Mouse (Mus musculus) forebrain, embryonic 10.5 days (tissue): ENCODE measurements at regions not wholly inside any gene's neighbourhood (a gene's known extent, or its start where the extent isn't known, plus 50 kb on each side); places are given as distances from the start of the nearest gene placed in this dataset.

Experiments
- DNase-seq: peaks from one replicate; pipeline ENCODE4 v3.0.0-alpha.2; 2017; ENCODE audit warnings: low spot score; ENCODE audit errors: extremely low spot score
- H3K27ac ChIP-seq: fragments of 300-500 bp; sonication (generic); 2 replicates; pipeline ENCODE4 v1.5.1; 2016; ENCODE audit warnings: mild to moderate bottlenecking
- H3K27me3 ChIP-seq: fragments of 300-500 bp; sonication (generic); 2 replicates; pipeline ENCODE4 v1.6.1; 2016; ENCODE audit warnings: mild to moderate bottlenecking; ENCODE audit not compliant: poor library complexity, severe bottlenecking
- H3K36me3 ChIP-seq: fragments of 300-500 bp; sonication (generic); replicated peaks from 2 replicates; pipeline ENCODE4 v1.6.1; 2016; ENCODE audit warnings: mild to moderate bottlenecking, moderate library complexity
- H3K4me1 ChIP-seq: fragments of 300-500 bp; sonication (generic); 2 replicates; pipeline ENCODE4 v1.6.1; 2016
- H3K4me3 ChIP-seq: fragments of 300-500 bp; sonication (generic); 2 replicates; pipeline ENCODE4 v1.5.1; 2016; ENCODE audit warnings: mild to moderate bottlenecking, moderate library complexity
- H3K9me3 ChIP-seq: fragments of 300-500 bp; sonication (generic); 2 replicates; pipeline ENCODE4 v1.6.1; 2016; ENCODE audit warnings: mild to moderate bottlenecking, moderate library complexity
- WGBS: fragments of 180-500 bp; shearing (Covaris S2); methylation state at CpG from one replicate; pipeline ENCODE4 v1.1.7; 2016; 5-methylcytosine and 5-hydroxymethylcytosine counted together

DNA sequence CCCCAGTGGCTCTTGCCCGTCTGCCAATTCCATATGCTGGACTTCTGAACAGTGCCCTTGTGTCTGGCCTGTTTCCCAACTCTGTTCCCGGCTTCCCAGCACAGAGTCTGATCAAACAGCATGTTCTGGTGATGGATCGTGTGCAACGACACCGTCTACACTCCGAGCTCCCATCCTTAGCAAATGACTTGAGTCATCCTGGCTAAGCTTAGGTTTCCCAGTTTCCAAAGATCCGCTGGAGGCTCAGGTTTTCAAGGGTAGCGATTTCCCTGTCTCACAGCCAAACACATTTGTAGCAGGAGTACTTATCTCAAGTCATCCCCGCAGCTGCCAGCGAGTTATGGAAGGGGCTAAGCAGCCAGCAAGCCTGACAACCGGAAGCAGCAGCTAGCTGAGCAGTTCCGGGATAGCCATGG, 418.6 kb downstream of the Btg1 start:
- no peak for DNase-seq
- no peaks in the 10 kb centered on the region for H3K36me3 ChIP-seq
- H3K4me3 ChIP-seq: no peak overlapping the region
- 85% methylated on average over 12 of the region's 12 CpGs for WGBS
- H3K9me3 ChIP-seq: no peaks in the 10 kb centered on the region
- no peaks in the 10 kb centered on the region for H3K27me3 ChIP-seq
- peaks cover 5% of the 10 kb centered on the region; the same call in 1 of the 2 replicates for H3K4me1 ChIP-seq
- no peak overlapping the region for H3K27ac ChIP-seq

DNA sequence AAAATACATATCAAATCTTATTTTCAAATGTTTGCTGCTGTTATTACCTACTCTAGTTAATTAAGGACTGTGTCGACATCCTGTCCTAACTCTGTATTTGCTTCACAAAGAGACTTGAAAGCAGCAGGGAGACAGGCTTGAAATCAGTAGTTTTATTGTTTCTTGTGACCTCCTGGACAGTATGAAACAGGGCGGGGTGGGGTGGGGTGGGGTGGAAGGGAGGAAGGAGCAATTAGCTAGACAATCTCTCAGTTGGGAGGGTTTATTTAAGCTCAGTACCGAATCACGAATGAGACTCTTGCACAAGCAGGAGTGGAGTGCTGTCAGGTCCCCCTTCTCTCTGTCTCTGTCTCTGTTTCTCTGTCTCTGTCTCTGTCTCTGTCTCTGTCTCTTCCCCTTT, 421.2 kb downstream of the Btg1 start:
- 56% methylated on average over 4 of the region's 4 CpGs for WGBS
- H3K4me1 ChIP-seq: peaks cover 5% of the 10 kb centered on the region; the same call in 1 of the 2 replicates
- no peak for DNase-seq
- no peaks in the 10 kb centered on the region for H3K36me3 ChIP-seq
- no peaks in the 10 kb centered on the region for H3K27me3 ChIP-seq
- H3K4me3 ChIP-seq: no peak overlapping the region
- H3K9me3 ChIP-seq: no peaks in the 10 kb centered on the region
- no peak overlapping the region for H3K27ac ChIP-seq

GRCm38 (mm10) chr10:97047566-97047965, 430.8 kb downstream of the Btg1 start:
- Histone ChIP-seq H3K4me3 (no peak overlapping the region), H3K9me3 (no peaks in the 10 kb centered on the region; the same call in 1 of the 2 replicates), H3K27ac (no peak overlapping the region), H3K27me3 (no peaks in the 10 kb centered on the region), H3K36me3 (no peaks in the 10 kb centered on the region), H3K4me1 (no peaks in the 10 kb centered on the region)
- DNase-seq: no peak
- 90% methylated on average over 2 of the region's 2 CpGs for WGBS

DNA sequence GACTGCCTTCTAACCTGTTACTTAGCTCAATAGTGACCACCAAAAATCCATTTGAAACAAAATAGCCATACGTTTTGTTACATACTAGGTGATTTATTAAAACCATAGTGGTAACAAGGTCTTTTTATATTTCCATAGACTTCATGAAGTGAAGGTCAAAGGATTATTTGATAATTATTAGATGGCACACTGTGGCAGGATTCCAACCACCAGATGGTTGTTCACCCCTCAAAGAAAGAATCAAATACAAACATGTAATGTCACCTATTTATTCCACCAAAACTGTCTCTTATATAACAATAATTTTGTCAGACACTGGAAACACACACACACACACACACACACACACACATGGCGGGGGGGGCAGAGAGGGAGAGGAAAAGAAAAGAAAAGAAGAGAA, 431.2 kb downstream of the Btg1 start:
- WGBS: 73% methylated on average over 2 of the region's 2 CpGs
- DNase-seq: no peak
- no peaks in the 10 kb centered on the region for H3K4me1 ChIP-seq
- no peak overlapping the region for H3K27ac ChIP-seq
- no peaks in the 10 kb centered on the region for H3K36me3 ChIP-seq
- H3K4me3 ChIP-seq: no peak overlapping the region
- H3K9me3 ChIP-seq: no peaks in the 10 kb centered on the region; the same call in 1 of the 2 replicates
- H3K27me3 ChIP-seq: no peaks in the 10 kb centered on the region

GRCm38 (mm10) chr10:97054472-97054871, 424.9 kb upstream of the Dcn start:
- DNase-seq: no peak
- WGBS: 93% methylated on average over 3 of the region's 3 CpGs

GRCm38 (mm10) chr10:97061961-97062360, 417.4 kb upstream of the Dcn start:
- Histone ChIP-seq H3K4me3 (no peak overlapping the region), H3K9me3 (no peaks in the 10 kb centered on the region), H3K27me3 (no peaks in the 10 kb centered on the region), H3K4me1 (peaks cover 5% of the 10 kb centered on the region), H3K27ac (no peak overlapping the region), H3K36me3 (no peaks in the 10 kb centered on the region)
- WGBS: 89% methylated on average over 3 of the region's 3 CpGs
- DNase-seq: no peak

More at GRCm38 (mm10) chr10:97054472-97054871, 424.9 kb upstream of the Dcn start:
- Histone ChIP-seq H3K27ac (no peak overlapping the region), H3K4me1 (no peaks in the 10 kb centered on the region), H3K4me3 (no peak overlapping the region), H3K36me3 (no peaks in the 10 kb centered on the region), H3K9me3 (no peaks in the 10 kb centered on the region), H3K27me3 (no peaks in the 10 kb centered on the region)

- H3K36me3 ChIP-seq: no peaks in the 10 kb centered on the region
- H3K4me1 ChIP-seq: peaks cover 5% of the 10 kb centered on the region
- no peak for DNase-seq
- H3K4me3 ChIP-seq: no peak overlapping the region
- H3K27ac ChIP-seq: no peak overlapping the region
- no peaks in the 10 kb centered on the region for H3K9me3 ChIP-seq
- H3K27me3 ChIP-seq: no peaks in the 10 kb centered on the region
Observed at GRCm38 (mm10) chr10:97064546-97064945, 414.9 kb upstream of the Dcn start.

GRCm38 (mm10) chr10:97078022-97078473, 401.4 kb upstream of the Dcn start:
- Histone ChIP-seq H3K4me1 (no peaks in the 10 kb centered on the region), H3K9me3 (no peaks in the 10 kb centered on the region), H3K36me3 (no peaks in the 10 kb centered on the region), H3K4me3 (no peak overlapping the region), H3K27ac (no peak overlapping the region), H3K27me3 (no peaks in the 10 kb centered on the region)
- 91% methylated on average over 5 of the region's 5 CpGs for WGBS
- DNase-seq: no peak

DNA sequence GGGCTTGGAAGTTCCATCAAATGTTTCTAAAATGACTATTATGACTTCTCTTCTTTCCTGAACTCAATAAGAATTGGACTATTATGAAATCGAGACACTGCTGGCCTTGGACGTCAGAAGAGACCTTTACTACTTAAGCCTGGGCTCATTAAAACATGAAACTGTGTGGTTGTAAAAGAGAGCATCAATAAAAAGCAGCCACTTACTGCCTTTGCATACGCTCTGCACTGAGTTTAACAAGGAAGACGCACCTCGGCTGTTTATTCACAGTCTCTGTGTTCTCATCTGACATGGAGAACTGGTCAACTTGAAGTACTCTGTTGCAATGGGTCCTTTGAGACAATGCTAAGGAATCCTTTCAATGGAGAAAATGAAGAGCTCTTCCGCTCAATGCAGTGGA, 399.8 kb upstream of the Dcn start:
- DNase-seq: no peak
- WGBS: 94% methylated on average over 6 of the region's 6 CpGs
- H3K4me1 ChIP-seq: no peaks in the 10 kb centered on the region
- no peaks in the 10 kb centered on the region for H3K9me3 ChIP-seq
- H3K27ac ChIP-seq: no peak overlapping the region
- H3K27me3 ChIP-seq: no peaks in the 10 kb centered on the region
- H3K4me3 ChIP-seq: no peak overlapping the region
- no peaks in the 10 kb centered on the region for H3K36me3 ChIP-seq

GRCm38 (mm10) chr10:97087286-97087685, 392.1 kb upstream of the Dcn start:
- peak; percentile 15 for DNase-seq
- Histone ChIP-seq H3K4me1 (no peaks in the 10 kb centered on the region), H3K9me3 (no peaks in the 10 kb centered on the region), H3K4me3 (no peak overlapping the region), H3K27ac (no peak overlapping the region), H3K27me3 (no peaks in the 10 kb centered on the region), H3K36me3 (no peaks in the 10 kb centered on the region)
- 68% methylated on average over 5 of the region's 5 CpGs for WGBS

DNA sequence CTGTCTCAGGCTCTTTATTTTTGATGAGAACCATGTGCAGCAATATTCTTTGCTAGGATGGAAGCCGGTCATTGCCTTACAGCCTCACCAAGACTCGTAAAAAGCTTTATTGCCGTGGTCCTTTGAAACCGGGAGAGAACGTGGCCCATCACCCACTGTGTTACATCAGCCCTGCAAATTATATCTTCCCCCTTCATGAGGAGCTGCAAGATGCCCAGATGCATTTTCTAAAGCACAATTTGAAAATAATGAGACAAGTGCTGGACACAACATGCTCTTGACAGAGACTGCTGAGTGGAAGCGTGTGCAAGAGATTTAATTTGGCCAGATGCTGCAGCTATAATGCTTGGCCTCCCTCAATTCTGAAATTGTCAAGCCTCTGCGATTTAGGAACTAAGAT, 389.2 kb upstream of the Dcn start:
- H3K27me3 ChIP-seq: no peaks in the 10 kb centered on the region
- no peak overlapping the region for H3K27ac ChIP-seq
- H3K4me1 ChIP-seq: peaks cover 6% of the 10 kb centered on the region; the same call in 1 of the 2 replicates
- no peaks in the 10 kb centered on the region for H3K9me3 ChIP-seq
- DNase-seq: no peak
- no peaks in the 10 kb centered on the region for H3K36me3 ChIP-seq
- no peak overlapping the region for H3K4me3 ChIP-seq
- WGBS: 87% methylated on average over 7 of the region's 7 CpGs

- Histone ChIP-seq H3K4me3 (no peak overlapping the region), H3K27ac (no peak overlapping the region), H3K27me3 (no peaks in the 10 kb centered on the region), H3K4me1 (peaks cover 6% of the 10 kb centered on the region; the same call in 1 of the 2 replicates), H3K9me3 (no peaks in the 10 kb centered on the region), H3K36me3 (no peaks in the 10 kb centered on the region)
- 37% methylated on average over 3 of the region's 3 CpGs for WGBS
- DNase-seq: no peak
Observed at GRCm38 (mm10) chr10:97093886-97094285, 385.5 kb upstream of the Dcn start.

- no peak for DNase-seq
- peaks cover 13% of the 10 kb centered on the region; the same call in 1 of the 2 replicates for H3K4me1 ChIP-seq
- WGBS: 82% methylated on average over 3 of the region's 3 CpGs
- H3K4me3 ChIP-seq: no peak overlapping the region
- H3K27me3 ChIP-seq: no peaks in the 10 kb centered on the region
- no peak overlapping the region for H3K27ac ChIP-seq
- H3K9me3 ChIP-seq: 0 out of 2 replicates have a peak, but pooled peaks cover 3% of the 10 kb centered on the region
- H3K36me3 ChIP-seq: no peaks in the 10 kb centered on the region
Observed at GRCm38 (mm10) chr10:97114501-97114900, 364.9 kb upstream of the Dcn start.

DNA sequence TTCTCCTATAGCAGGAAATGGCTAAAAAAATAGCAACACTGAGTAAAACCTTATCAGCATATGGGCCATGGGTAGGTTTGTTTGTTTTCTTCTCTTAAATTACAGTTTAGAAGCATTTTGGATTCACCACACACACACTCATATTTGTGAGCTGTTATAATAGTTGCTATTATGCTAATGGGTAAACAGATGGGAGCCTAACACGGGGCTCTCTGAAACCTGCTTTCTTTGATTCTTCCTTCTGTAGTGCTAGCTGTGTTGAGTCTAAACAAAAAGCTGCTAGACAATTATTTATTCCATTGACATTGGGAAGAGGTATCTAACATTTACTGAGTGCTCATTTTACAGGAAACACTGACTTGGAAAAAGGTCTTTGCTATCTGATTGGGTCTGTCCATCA, 356.7 kb upstream of the Dcn start:
- 82% methylated on average over 1 of the region's 1 CpGs for WGBS
- peaks cover 7% of the 10 kb centered on the region; the same call in 1 of the 2 replicates for H3K4me1 ChIP-seq
- H3K4me3 ChIP-seq: no peak overlapping the region
- no peak overlapping the region for H3K27ac ChIP-seq
- H3K36me3 ChIP-seq: no peaks in the 10 kb centered on the region
- H3K9me3 ChIP-seq: no peaks in the 10 kb centered on the region
- no peaks in the 10 kb centered on the region for H3K27me3 ChIP-seq
- DNase-seq: no peak
